Mouse (Mus musculus): Measurements from ENCODE around the gene Dis3l. TPM values are rescaled to one million over a fixed set of nuclear protein-coding genes. Genes with fewer than 3 reads are reported as not detected.
A peak's percentile ranks its signal among the peaks of the same experiment; 100 is the strongest.
"Not testable (repeated sequence)": the region's sequence is repeated elsewhere in the genome, so short reads cannot be mapped to it uniquely, and the experiment has no call there.

Dis3l gene
- total RNA-seq, 1 experiment from 2014 or later = 24.9 TPM

DNA sequence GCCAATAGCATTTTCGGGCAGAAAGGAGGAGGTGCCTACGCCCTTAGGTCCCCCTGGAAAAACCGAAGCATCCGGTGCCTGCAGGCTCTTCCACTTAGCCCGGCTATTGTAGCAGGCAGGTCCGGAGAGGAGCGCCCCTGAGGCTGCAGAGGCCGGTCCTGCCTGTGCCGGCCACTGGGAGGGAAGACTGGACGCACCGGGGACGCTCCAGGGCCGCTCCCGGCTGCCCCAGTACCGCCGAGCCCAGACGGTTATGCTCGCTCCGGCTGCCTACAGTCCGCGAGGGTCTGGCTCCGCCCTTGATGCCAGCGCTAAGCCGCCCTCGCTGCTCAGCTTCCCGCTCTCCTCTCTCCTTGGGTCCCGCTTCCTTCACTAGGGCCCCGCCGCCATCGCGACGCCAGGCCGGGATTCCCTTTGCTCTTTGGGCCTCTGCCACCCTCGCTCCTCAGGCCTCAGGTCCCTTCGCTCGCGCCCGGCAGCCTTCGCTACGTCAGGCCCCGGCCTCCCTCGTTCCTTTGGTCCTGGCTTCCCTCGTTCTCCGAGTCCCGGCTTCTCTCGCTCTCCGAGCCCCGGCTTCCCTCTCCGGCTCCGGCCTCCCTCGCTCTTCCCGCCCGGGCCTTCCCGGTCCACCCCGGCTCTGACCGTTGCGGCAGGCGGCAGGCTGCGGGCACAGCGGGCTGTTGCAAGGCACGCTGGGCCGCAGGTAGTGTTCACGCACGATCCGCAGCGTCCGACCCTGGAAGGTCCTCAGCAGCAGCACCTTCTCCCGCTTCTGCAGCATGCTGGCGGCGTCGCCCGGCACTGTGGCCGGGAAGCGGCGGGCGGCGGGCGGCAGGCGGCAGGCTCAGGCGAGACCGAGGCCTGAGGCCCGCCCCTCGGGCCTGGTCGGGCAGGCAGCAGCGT is 486 bp downstream of the Dis3l start:
- peak; percentile 74 to 78 for ATAC-seq (replicated peaks in 1 of 2; ENCODE audit: insufficient read depth in 1 of 2, low FRiP score in 2 of 2, low TSS enrichment in 1 of 2, low read depth in 1 of 2, poor library complexity in 2 of 2, severe bottlenecking in 2 of 2)

DNA sequence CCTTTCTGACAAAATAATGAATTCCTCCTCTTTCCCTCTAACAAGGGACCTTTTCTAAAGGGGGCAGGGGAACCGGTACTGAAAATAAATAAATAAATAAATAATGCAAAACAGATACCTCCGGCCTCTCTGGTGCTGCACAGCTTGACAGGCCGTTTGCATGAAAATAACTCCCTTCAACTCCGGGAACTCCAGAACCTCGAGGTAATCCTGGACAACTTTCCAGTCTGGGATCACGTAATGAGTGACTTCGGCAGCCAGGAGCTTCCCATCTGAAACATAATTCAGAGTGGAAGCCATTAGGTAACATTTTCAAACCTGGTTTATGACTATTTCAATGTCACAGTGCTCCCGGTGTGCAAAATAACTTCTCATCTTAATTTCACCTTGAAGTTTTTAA is 1.7 kb downstream of the Dis3l start:
- ATAC-seq (replicated peaks in 1 of 2; ENCODE audit: insufficient read depth in 1 of 2, low FRiP score in 2 of 2, low TSS enrichment in 1 of 2, low read depth in 1 of 2, poor library complexity in 2 of 2, severe bottlenecking in 2 of 2) = no peak

DNA sequence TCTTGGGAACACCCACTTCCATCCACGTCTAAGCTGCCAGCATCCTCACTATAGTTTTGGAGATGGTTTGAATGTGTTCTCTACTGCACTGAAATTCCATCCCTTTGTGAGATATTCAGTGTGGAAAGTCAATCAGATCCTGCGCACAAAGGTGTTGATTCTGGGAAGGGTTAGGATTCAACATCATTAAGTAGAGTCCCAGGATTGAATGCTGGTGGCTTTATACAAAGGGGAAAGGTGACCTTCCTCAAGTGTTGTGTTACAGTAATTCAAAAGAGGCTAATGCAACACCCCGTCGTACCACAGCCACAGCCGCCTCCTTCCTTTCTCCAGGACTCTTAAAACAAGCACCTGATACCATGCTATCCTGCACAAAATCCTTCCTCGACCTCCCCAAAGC is 5.3 kb downstream of the Dis3l start:
- ATAC-seq (replicated peaks in 1 of 2; ENCODE audit: insufficient read depth in 1 of 2, low FRiP score in 2 of 2, low TSS enrichment in 1 of 2, low read depth in 1 of 2, poor library complexity in 2 of 2, severe bottlenecking in 2 of 2) = no peak

DNA sequence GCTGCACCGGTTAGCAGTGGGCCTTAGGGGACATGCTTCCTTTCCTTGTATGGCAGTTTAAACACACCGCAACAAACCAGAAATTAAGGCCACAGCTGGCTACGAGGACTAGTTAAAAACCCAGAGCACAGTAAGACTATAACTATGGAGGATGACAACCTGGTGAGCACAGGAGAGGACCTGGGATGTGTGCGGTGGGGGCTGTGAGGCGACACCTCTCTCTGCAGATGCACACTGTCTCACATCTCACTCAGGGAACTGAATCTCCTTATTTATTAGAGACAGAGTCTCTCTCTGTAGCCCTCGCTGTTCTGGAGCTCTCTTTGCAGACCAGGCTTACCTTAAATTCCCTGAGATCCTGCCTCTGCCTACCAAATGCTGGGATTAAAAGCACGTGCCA is 17.1 kb downstream of the Dis3l start:
- ATAC-seq (replicated peaks in 1 of 2; ENCODE audit: insufficient read depth in 1 of 2, low FRiP score in 2 of 2, low TSS enrichment in 1 of 2, low read depth in 1 of 2, poor library complexity in 2 of 2, severe bottlenecking in 2 of 2) = no peak

DNA sequence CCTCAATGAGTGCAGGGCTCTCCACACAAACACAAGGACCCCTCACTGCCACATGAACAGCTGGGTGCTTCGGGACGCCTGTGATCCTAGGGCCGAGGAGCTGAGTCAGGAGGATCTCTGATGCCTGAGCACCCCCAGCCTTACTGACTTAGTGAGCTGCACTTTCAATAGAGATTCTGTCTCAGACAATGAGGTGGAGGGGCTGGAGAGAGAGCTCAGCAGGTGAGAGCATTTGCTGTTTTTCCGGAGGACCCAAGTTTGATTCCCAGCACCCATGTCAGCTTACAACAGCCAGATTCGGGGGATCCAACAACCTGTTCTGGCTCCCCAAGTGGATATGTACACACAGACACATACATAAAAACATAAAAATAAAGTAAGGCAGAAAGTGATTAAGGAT is 24.1 kb downstream of the Dis3l start:
- ATAC-seq (replicated peaks in 1 of 2; ENCODE audit: insufficient read depth in 1 of 2, low FRiP score in 2 of 2, low TSS enrichment in 1 of 2, low read depth in 1 of 2, poor library complexity in 2 of 2, severe bottlenecking in 2 of 2) = no peak

DNA sequence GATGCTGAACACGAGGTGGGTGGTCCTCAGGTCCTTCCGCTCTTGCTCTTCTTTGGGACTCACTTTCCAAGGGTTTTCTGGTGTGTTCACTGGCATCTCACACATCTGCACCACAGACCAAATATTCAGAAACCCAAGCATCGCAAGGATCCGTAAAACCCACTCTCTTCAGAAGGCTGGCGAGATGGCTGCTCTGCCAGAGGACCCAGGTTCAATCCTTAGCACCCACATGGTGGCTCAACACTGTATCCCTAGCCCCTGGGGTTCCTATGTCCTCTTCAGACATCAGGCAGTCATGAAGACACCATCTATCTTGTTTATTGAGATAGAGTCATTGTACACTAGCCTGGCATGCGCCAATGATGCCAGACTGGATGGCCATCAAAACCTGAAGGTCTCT is 26.4 kb downstream of the Dis3l start:
- ATAC-seq (replicated peaks in 1 of 2; ENCODE audit: insufficient read depth in 1 of 2, low FRiP score in 2 of 2, low TSS enrichment in 1 of 2, low read depth in 1 of 2, poor library complexity in 2 of 2, severe bottlenecking in 2 of 2) = no peak

DNA sequence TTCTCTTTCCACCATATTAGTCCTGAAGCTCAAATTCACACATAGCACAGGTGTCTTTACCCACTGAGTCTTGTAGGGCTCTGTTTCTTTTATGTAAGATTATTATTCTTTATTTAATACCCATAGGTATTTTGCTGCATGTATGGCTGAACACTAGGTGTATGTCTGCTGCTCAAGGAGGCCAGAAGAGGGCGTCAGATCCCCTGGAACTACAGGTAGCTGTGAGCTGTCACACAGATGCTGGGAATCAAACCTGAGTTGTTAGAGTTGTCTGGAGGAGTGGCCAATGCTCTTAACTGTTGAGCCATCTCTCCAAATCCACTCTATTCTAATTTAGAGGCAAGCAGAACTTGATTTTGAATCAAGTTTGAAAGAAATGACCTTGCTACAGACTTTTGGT is 29.0 kb downstream of the Dis3l start:
- no peak for ATAC-seq (replicated peaks in 1 of 2; ENCODE audit: insufficient read depth in 1 of 2, low FRiP score in 2 of 2, low TSS enrichment in 1 of 2, low read depth in 1 of 2, poor library complexity in 2 of 2, severe bottlenecking in 2 of 2)

DNA sequence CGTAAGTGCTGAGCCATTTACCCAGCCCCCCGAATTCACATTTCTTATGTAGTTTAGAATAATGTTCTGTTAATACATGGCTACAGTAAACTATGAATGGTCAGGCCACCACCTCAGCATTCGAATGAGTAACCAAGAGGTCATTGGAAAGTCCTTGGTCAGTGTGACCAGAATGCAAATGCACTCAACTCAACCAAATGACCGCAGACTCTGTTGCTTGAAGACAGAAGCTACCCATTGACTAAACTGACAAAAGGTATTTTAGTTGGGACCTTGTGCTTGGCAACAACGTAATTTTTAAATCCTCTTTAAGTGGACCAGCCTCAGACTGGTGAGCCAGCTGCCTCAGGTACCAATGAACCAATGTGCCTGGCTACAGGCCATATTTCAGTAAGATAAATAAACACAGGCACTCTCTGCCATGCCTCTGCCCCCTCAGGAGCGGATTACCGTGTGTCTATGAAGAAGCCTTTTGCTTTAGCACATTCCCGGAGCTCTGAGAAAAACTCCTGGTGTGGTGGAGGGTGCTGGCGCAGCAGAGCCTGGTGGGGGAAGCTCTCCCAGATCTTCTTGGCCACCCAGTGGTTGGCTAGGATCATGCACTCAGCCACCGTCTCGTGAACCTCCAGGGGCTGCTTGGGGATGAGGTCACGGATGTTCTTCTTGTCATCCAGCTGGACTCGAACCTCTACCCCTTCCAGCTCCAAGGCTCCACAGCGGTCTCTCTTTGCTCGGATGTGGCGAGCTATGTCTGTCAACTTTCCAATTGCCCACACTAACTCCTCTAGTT is 29.9 kb downstream of the Dis3l start:
- no peak for ATAC-seq (replicated peaks in 1 of 2; ENCODE audit: insufficient read depth in 1 of 2, low FRiP score in 2 of 2, low TSS enrichment in 1 of 2, low read depth in 1 of 2, poor library complexity in 2 of 2, severe bottlenecking in 2 of 2)

DNA sequence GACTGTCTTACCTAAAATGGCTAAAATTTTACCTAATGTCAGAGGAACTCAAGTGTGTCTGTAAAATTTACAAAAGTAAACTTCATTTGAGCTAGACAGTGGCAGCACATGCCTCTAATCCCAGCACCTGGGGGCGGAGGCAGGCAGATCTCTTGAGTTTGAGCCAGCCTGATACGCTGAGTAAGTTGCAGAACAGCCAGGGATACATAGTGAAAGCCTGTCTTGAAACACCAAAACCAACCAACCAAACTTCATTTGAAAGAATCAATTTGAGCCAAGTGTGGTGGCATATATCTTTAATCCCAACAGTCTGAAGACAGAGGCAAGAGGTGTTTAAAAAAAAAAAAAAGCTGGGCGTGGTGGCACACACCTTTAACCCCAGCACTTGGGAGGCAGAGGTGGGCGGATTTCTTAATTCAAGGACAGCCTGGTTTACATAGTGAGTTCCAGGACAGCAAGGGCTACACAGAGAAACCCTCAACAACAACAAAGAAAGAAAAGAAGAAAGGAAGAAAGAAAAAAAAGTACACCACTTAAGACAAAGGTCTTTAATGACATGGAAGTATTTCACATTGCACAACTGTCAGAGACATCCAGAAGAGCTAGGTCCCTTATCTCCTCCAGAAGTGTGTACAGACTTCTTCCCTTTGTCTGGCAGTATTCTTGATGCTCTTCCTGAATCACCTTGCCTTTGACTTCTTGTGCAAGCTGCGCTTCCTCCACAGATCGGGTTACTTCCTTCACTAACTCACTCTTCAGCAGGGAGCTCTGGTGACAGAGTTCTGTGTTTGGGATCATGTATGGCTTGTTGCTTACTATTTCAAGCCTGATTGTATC is 34.4 kb downstream of the Dis3l start:
- no peak for ATAC-seq (replicated peaks in 1 of 2; ENCODE audit: insufficient read depth in 1 of 2, low FRiP score in 2 of 2, low TSS enrichment in 1 of 2, low read depth in 1 of 2, poor library complexity in 2 of 2, severe bottlenecking in 2 of 2)

DNA sequence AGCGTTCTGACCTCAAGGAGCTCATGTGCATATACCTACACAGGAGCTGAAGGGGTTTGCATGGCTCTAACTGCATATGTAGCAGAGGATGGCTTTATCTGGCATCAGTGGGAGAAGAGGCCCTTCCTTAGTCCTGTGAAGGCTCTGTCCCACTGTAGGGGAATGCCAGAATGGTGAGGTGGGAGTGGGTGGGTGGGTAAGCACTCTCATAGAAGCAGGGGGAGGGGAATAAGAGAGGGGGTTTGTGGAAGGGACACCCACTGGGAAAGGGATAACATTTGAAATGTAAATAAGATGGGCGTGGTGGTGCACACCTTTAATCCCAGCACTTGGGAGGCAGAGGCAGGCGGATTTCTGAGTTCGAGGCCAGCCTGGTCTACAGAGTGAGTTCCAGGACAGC is 38.0 kb downstream of the Dis3l start:
- not testable (repeated sequence) for ATAC-seq (replicated peaks in 1 of 2; ENCODE audit: insufficient read depth in 1 of 2, low FRiP score in 2 of 2, low TSS enrichment in 1 of 2, low read depth in 1 of 2, poor library complexity in 2 of 2, severe bottlenecking in 2 of 2)

DNA sequence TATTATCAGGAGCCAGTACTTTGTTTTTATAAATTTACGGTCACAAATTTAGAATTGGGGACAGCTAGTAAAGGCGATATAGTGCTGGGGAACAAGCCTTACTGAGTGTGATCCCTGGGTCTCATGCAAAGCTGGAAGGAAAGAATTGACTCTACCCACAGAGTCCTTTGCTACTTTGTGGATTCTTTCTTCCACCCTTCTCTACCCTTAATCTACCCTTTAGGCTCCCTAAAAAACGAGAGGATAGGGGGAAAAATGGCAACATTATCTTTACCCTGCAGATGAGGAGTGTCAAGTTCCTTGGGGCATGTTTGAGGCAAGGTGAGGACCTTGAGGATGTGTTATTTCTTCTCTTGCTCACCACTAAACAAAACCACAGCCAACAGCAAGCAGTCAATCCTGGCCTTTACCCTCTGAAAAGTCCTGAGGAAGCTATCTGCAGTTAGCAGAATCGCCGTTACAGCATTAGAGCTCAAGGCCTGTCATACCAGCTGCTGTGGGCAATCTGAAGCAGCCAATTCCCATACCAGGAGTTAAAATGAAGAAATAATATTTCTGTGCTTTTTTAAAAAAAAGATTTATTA is 58.6 kb downstream of the Dis3l start:
- no peak for ATAC-seq (replicated peaks in 1 of 2; ENCODE audit: insufficient read depth in 1 of 2, low FRiP score in 2 of 2, low TSS enrichment in 1 of 2, low read depth in 1 of 2, poor library complexity in 2 of 2, severe bottlenecking in 2 of 2)

DNA sequence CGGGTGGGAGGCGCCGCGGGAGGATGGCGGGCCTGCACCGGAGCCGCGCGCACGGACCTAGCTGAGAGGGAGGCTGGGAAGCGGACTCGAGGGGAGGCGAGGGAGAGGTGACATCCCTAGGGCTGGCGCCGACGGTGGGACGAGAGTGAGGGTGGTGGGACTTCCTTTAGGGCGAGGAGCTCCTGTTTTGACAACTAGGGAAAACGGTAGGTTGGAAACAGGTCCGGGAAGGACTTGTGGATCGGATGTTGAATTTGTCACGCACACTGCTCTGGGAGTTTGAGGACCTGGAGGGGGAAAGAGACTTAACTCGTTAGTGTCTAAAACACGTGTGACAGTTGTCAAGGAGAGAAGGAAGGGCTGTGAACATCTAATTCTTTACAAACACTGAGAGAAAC is 59.3 kb downstream of the Dis3l start:
- peak in 1 of 2 experiments; percentile 24; a peak in 2 of 4 replicates for ATAC-seq (replicated peaks in 1 of 2; ENCODE audit: insufficient read depth in 1 of 2, low FRiP score in 2 of 2, low TSS enrichment in 1 of 2, low read depth in 1 of 2, poor library complexity in 2 of 2, severe bottlenecking in 2 of 2)

DNA sequence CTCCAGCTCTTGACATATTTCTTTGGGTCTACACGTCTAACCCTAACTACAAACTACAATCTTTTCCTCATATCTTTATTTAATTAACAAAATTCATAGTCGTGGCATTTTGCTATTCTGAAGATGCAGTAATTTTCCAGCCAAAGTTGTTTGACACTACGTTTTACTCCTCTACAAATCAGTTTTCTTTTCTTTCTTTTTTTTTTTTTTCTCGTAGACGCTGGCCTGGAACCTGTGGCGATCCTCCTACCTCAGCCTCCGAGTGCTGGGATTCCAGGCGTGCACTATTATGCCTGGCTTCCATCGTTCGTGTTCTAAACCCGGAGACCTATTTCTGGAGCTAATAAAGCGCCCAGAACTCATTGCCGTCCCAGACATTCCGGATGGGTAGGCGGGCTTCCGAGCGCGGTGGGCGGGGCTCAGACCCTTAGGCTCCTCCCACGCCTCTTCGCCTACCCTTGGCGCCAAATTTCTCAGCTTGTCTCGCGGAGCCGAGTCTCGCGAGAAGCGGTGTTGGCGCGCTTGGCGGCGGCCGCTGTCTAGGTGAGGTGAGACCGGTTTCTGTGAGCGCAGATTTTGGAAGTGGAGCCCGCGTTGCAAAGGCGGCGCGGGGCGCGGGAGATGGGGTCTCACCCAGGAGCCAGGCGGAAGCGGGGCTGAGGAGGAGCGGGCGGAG is 59.8 kb downstream of the Dis3l start, which contains the start of gene Tipin:
Gene Tipin (plus strand): TSS at position 477 of the 676 bp plus-strand sequence.
- peak; percentile 98 for ATAC-seq (replicated peaks in 1 of 2; ENCODE audit: insufficient read depth in 1 of 2, low FRiP score in 2 of 2, low TSS enrichment in 1 of 2, low read depth in 1 of 2, poor library complexity in 2 of 2, severe bottlenecking in 2 of 2)

DNA sequence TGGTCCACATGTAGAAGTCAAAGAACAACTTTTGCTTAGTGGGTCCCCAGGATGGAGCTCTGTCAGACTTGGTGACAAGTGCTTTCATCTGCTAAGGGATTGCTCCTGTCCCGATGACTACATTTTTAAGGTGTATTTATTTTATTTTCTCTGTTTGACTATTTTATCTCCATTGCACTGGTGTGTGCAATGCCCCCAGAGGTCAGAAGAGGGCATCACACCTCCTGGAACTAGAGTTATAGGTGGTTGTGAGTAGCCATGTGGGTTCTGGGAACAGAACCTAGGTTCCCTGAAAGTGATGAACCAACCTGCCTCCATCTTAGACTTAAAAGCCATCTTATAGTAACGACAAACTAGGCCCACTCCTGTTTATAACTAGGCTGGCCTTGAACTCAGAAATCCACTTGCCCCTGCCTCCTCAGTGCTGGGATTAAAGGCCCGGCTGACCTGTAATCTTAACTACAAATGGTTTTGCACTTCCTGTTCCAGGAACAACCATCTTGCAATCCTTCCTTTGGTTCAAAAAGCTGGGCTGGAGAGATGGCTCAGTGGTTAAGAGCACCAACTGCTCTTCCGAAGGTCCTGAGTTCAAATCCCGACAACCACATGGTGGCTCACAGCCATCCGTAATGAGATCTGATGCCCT is 62.3 kb downstream of the Dis3l start:
- no peak for ATAC-seq (replicated peaks in 1 of 2; ENCODE audit: insufficient read depth in 1 of 2, low FRiP score in 2 of 2, low TSS enrichment in 1 of 2, low read depth in 1 of 2, poor library complexity in 2 of 2, severe bottlenecking in 2 of 2)

DNA sequence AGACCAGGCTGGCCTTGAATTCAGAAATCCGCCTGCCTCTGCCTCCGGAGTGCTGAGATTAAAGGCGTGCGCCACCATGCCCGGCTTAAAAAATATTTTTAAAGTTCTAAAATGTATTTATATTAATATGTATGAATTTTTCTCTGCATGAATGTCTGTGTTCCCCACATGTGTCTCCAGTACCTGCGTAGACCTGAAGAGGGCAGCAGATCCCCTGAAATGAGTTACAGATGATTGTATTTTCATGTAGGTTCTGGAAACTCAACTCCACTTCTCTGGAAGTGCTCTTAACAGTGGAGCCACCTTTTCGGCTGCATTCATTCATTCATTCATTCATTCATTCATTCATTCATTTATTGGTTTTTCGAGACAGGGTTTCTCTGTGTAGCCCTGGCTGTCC is 63.4 kb downstream of the Dis3l start:
- ATAC-seq (replicated peaks in 1 of 2; ENCODE audit: insufficient read depth in 1 of 2, low FRiP score in 2 of 2, low TSS enrichment in 1 of 2, low read depth in 1 of 2, poor library complexity in 2 of 2, severe bottlenecking in 2 of 2) = no peak

DNA sequence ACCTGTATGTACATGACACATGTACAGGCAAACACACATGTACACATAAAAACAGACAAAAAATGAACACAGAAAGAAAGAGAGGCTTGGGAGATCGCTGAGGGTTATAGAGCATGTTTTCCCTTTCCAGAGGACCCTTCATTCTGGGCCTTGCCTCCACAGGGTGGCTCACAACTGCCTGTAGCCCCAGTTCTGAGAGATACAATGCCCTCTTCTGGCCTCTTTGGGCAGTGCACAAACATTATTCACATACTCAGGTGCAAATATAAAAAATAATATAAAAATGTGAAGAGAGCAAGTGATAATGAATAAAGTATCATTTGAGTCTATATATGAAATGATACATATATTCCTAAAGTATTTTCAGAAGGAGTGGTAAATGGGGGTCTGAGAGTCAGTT is 66.2 kb downstream of the Dis3l start:
- no peak for ATAC-seq (replicated peaks in 1 of 2; ENCODE audit: insufficient read depth in 1 of 2, low FRiP score in 2 of 2, low TSS enrichment in 1 of 2, low read depth in 1 of 2, poor library complexity in 2 of 2, severe bottlenecking in 2 of 2)

Measured in hematopoietic stem cell, adult 5-6 weeks (primary cell).